Mouse (Mus musculus) thymus, adult 2 months (tissue): Measurements from ENCODE around the gene Tmem125.

Experiments
- CTCF ChIP-seq: fragments of 200-500 bp; IDR thresholded peaks from 2 replicates; pipeline ENCODE4 v1.5.1; 2012; ENCODE audit warnings: mild to moderate bottlenecking, control low read depth, low read length, moderate library complexity, borderline replicate concordance; ENCODE audit not compliant: control insufficient read depth, poor library complexity, insufficient read depth; ENCODE audit errors: extremely low read depth
- POLR2A ChIP-seq: fragments of 200-500 bp; IDR thresholded peaks from 2 replicates; pipeline ENCODE4 v1.6.1; 2012; ENCODE audit warnings: mild to moderate bottlenecking, low read length, control low read depth, moderate library complexity; ENCODE audit not compliant: control insufficient read depth, poor library complexity, insufficient read depth; ENCODE audit errors: extremely low read depth

- no peak for TF ChIP-seq CTCF
- TF ChIP-seq POLR2A = no peak
Measured at GRCm38 (mm10) chr4:118533605-118534004, 10.2 kb downstream of the Tmem125 start.
